Mouse (Mus musculus) forebrain, embryonic 16.5 days (tissue): ENCODE data around the gene Lef1. TPM values are rescaled to one million over a fixed set of nuclear protein-coding genes. Genes with fewer than 3 reads are reported as not detected.

ENCODE experiments used
- ATAC-seq: fragments of 200-750 bp; cut with Nextera tagmentation; 2 replicates; pipeline ENCODE4 v1.8.0; 2017; ENCODE audit warnings: mild to moderate bottlenecking, moderate library complexity
- H3K27ac ChIP-seq: fragments of 300-500 bp; sonication (generic); 2 replicates; pipeline ENCODE4 v1.5.1; 2014; ENCODE audit warnings: low read length, control low read depth
- H3K27me3 ChIP-seq: fragments of 300-500 bp; sonication (generic); replicated peaks from 2 replicates; pipeline ENCODE4 v1.6.1; 2014; ENCODE audit warnings: low read length; ENCODE audit not compliant: control insufficient read depth, insufficient read depth
- H3K36me3 ChIP-seq: fragments of 300-500 bp; sonication (generic); 2 replicates; pipeline ENCODE4 v1.6.1; 2014; ENCODE audit not compliant: control insufficient read depth, insufficient read depth
- H3K4me1 ChIP-seq: fragments of 300-500 bp; sonication (generic); replicated peaks from 2 replicates; pipeline ENCODE4 v1.6.1; 2014; ENCODE audit warnings: low read length; ENCODE audit not compliant: control insufficient read depth, insufficient read depth
- H3K4me2 ChIP-seq: fragments of 300-500 bp; sonication (generic); 2 replicates; pipeline ENCODE4 v1.6.1; 2014; ENCODE audit warnings: mild to moderate bottlenecking, low read length, control low read depth
- H3K4me3 ChIP-seq: fragments of 300-500 bp; sonication (generic); replicated peaks from 2 replicates; pipeline ENCODE4 v1.5.1; 2014; ENCODE audit warnings: mild to moderate bottlenecking, low read length, control low read depth
- H3K9ac ChIP-seq: fragments of 300-500 bp; sonication (generic); replicated peaks from 2 replicates; pipeline ENCODE4 v1.6.1; 2014; ENCODE audit warnings: low read depth, low read length, control low read depth
- H3K9me3 ChIP-seq: fragments of 300-500 bp; sonication (generic); 2 replicates; pipeline ENCODE4 v1.6.1; 2016; ENCODE audit warnings: low read length; ENCODE audit not compliant: control insufficient read depth
- WGBS: fragments of 180-500 bp; shearing (Covaris S2); extraction: QIAGEN DNeasy Blood & Tissue Kit; methylation state at CpG from one replicate; pipeline ENCODE4 v1.1.7; 2014; 5-methylcytosine and 5-hydroxymethylcytosine counted together
- polyA plus RNA-seq: library from polyadenylated mRNA; unstranded; fragments of >200 nt; fragmentation: Nextera tagmentation; extraction: Ambion mirVana; gene quantifications from 2 replicates; pipeline ENCODE4 v1.2.1, GENCODE M21; 2015

Lef1 gene
- polyA plus RNA-seq, 1 experiment from 2014 or later, result 12.1 TPM

- Histone ChIP-seq H3K36me3 (no peaks in the 10 kb centered on the region), H3K4me3 (no peak overlapping the region), H3K9me3 (no peaks in the 10 kb centered on the region), H3K4me2 (no peak overlapping the region), H3K27me3 (no peaks in the 10 kb centered on the region), H3K9ac (no peak overlapping the region), H3K27ac (no peak overlapping the region), H3K4me1 (peaks cover 14% of the 10 kb centered on the region)
- no peak for ATAC-seq
- WGBS, result 62% methylated on average over 6 of the region's 6 CpGs
These were observed 26.5 kb upstream of the Lef1 start for GRCm38 (mm10) chr3:131083722-131084121.

GRCm38 (mm10) chr3:131084718-131085561 is 25.3 kb upstream of the Lef1 start:
- Histone ChIP-seq H3K4me2 (peak overlapping the region; percentile 77), H3K4me3 (peak overlapping the region; percentile 44), H3K27ac (no peak overlapping the region), H3K27me3 (no peaks in the 10 kb centered on the region), H3K36me3 (no peaks in the 10 kb centered on the region), H3K9me3 (no peaks in the 10 kb centered on the region), H3K9ac (peak overlapping the region; percentile 49), H3K4me1 (peaks cover 10% of the 10 kb centered on the region)
- 4% methylated on average over 30 of the region's 30 CpGs for WGBS
- ATAC-seq, result peak; percentile 64

GRCm38 (mm10) chr3:131085978-131086377 is 24.3 kb upstream of the Lef1 start:
- no peak for ATAC-seq
- Histone ChIP-seq H3K9ac (no peak overlapping the region), H3K36me3 (no peaks in the 10 kb centered on the region), H3K4me1 (peaks cover 10% of the 10 kb centered on the region), H3K27me3 (no peaks in the 10 kb centered on the region), H3K4me3 (no peak overlapping the region), H3K27ac (no peak overlapping the region), H3K4me2 (no peak overlapping the region), H3K9me3 (no peaks in the 10 kb centered on the region)
- 86% methylated on average over 9 of the region's 9 CpGs for WGBS

DNA sequence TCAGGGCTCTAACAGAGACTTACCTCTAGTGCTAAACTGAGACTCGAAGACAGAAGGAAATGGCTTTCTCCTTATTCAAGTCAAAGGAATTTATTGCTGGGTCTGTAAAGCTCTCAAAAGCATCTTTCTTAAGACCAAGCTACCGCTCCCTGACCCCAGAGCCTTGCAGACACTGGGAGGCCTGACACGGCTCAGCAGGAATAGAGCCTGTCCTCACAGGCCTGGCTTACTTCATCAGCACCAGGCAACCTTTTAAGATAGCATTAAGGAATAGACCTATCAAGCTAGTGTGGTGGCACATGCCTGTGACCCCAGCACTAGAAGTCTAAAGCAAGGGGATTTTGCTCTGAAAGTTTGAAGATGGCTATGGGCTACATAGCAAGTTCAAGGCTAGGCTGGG is 20.6 kb upstream of the Lef1 start:
- Histone ChIP-seq H3K9ac (no peak overlapping the region), H3K4me3 (no peak overlapping the region), H3K36me3 (no peaks in the 10 kb centered on the region), H3K4me2 (no peak overlapping the region), H3K27me3 (no peaks in the 10 kb centered on the region), H3K27ac (no peak overlapping the region), H3K9me3 (no peaks in the 10 kb centered on the region), H3K4me1 (peaks cover 7% of the 10 kb centered on the region)
- 52% methylated on average over 3 of the region's 3 CpGs for WGBS
- no peak for ATAC-seq

GRCm38 (mm10) chr3:131092113-131092512 is 18.2 kb upstream of the Lef1 start:
- no peak overlapping the region for H3K27ac ChIP-seq
- no peaks in the 10 kb centered on the region for H3K27me3 ChIP-seq
- H3K36me3 ChIP-seq, result no peaks in the 10 kb centered on the region
- no peak overlapping the region for H3K9ac ChIP-seq
- no peak overlapping the region for H3K4me3 ChIP-seq
- WGBS, result 67% methylated on average over 6 of the region's 6 CpGs
- ATAC-seq, result no peak
- H3K4me1 ChIP-seq, result peaks cover 5% of the 10 kb centered on the region; the same call in 1 of the 2 replicates
- H3K4me2 ChIP-seq, result no peak overlapping the region
- no peaks in the 10 kb centered on the region for H3K9me3 ChIP-seq

DNA sequence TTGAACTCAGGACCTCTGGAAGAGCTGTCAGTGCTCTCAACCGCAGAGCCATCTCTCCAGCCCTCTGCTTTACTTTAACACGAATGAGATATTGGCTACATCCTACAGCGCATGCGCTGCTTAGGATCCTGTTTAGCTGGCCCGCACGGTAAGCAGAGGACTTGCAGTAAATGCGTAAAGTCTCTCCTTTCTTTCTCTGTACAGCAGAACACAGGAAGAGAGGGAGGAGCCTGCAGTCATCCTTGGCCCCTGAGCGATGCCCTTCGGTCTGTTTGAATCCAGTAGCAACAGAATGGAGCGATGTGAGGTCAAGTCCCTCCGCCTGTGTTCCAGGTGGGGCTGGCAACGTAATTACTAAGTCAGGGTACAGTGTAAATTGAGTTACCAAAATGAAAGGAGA is 16.5 kb upstream of the Lef1 start:
- Histone ChIP-seq H3K9ac (no peak overlapping the region), H3K4me2 (no peak overlapping the region), H3K4me1 (peaks cover 5% of the 10 kb centered on the region; the same call in 1 of the 2 replicates), H3K27me3 (no peaks in the 10 kb centered on the region), H3K4me3 (no peak overlapping the region), H3K27ac (no peak overlapping the region), H3K9me3 (no peaks in the 10 kb centered on the region), H3K36me3 (no peaks in the 10 kb centered on the region)
- 74% methylated on average over 12 of the region's 12 CpGs for WGBS
- ATAC-seq, result no peak

DNA sequence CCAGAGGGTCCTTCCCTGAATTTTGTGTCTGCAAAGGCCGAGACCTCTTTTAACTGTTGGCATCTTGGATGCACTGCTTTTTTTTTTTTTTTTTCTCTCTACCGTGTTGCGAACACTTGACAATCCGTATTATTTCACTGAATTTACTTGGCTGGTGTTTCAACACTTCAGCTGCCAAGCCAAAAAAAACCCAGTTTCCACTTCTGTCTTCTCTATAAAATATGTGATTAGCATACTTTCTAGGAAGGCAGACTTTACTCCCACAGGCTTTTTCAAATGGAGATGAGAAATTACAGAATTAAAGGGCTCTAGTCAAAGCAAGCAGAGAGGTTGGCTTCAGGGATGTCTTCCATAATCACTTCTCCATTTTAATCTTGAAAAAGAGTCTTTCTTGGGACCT is 14.2 kb upstream of the Lef1 start:
- Histone ChIP-seq H3K9ac (no peak overlapping the region), H3K9me3 (no peaks in the 10 kb centered on the region), H3K4me2 (no peak overlapping the region), H3K4me1 (peaks cover 5% of the 10 kb centered on the region; the same call in 1 of the 2 replicates), H3K27ac (no peak overlapping the region), H3K4me3 (no peak overlapping the region), H3K27me3 (no peaks in the 10 kb centered on the region), H3K36me3 (no peaks in the 10 kb centered on the region)
- WGBS, result 26% methylated on average over 4 of the region's 4 CpGs
- ATAC-seq, result no peak; the same call in 1 of the 2 replicates

DNA sequence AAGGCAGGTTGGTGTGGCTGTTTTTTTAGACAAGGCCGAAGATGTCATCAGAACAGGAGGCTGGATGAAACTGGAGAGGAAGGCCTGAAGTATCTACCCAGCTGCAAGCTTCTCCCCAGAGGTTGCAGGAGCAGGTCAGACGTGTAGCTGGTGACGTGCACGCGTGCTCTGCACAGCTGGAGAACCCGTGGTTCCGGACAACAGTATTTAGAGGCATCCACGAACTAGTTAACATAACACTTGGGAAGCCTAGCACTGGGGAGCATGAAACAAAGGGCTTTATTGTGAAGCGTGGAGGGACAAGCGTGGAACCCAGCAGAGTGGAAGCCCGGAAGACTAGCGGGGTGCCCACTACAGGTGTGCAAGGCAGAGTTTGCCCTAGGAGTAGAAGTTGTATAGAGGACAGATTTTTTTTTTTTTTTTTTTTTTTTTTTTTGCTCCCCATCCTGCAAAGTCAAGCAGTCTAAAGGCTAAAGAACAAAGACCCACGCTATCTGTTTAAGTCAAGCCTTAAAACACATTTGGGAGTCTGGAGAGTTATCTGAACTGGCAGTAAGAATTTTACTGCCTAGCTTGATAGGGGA is 8.0 kb upstream of the Lef1 start:
- peaks cover 12% of the 10 kb centered on the region for H3K4me1 ChIP-seq
- H3K4me2 ChIP-seq, result no peak overlapping the region
- no peak for ATAC-seq
- no peak overlapping the region for H3K9ac ChIP-seq
- H3K9me3 ChIP-seq, result no peaks in the 10 kb centered on the region
- no peaks in the 10 kb centered on the region for H3K36me3 ChIP-seq
- 19% methylated on average over 13 of the region's 13 CpGs for WGBS
- no peak overlapping the region for H3K4me3 ChIP-seq
- no peak overlapping the region for H3K27ac ChIP-seq
- peaks cover 11% of the 10 kb centered on the region for H3K27me3 ChIP-seq

- Histone ChIP-seq H3K4me2 (peak overlapping the region; percentile 71; the same call in 1 of the 2 replicates), H3K36me3 (no peaks in the 10 kb centered on the region), H3K27ac (no peak overlapping the region), H3K4me1 (peaks cover 28% of the 10 kb centered on the region), H3K9me3 (no peaks in the 10 kb centered on the region), H3K27me3 (peaks cover 16% of the 10 kb centered on the region), H3K9ac (no peak overlapping the region), H3K4me3 (peak overlapping the region; percentile 47)
- ATAC-seq, result no peak
- WGBS, result 38% methylated on average over 8 of the region's 8 CpGs
These were observed 4.9 kb upstream of the Lef1 start for GRCm38 (mm10) chr3:131105362-131105761.
